Mouse (Mus musculus): ENCODE results near the gene Myh7. TPM values are rescaled to one million over a fixed set of nuclear protein-coding genes. Genes with fewer than 3 reads are reported as not detected.
A peak's percentile ranks its signal among the peaks of the same experiment; 100 is the strongest.
"Not testable (repeated sequence)": the region's sequence is repeated elsewhere in the genome, so short reads cannot be mapped to it uniquely, and the experiment has no call there.

Myh7 gene
- not detected in 2 replicates for total RNA-seq (2015)
- not detected in 2 replicates for total RNA-seq (2017)

DNA sequence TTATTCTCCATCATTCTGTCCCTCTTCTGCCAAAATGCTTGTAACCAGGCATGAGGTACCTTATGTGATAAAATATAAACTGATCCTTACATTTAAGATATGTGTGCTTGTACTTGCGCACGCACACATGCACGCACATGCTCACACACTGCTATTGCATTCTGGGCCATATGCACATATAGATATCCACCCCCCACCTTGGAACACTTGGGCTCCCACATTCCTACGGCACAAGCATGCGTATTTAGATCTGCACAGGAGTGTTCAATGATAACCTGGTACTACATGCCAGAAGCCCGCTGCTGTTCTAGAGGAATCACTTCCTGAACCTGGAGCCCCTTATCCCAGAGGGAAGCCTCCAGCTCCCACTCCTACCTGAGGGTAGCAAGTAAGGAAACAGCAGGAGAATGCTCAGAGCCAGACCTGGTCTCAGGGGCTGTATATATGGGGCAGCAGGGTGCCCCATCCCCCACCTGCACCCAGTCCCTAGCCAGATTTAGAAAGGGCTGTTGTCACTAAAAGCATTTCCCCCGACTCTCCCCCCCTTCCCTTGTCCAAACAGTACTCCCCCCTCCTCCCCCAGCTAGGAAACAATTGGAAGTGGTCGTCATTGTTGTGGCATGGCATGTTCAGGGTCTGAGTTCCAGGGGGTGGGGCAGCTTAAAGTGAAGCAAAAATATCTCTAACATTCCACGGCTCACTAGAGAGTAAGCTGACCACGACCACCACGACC, at the start of gene Myh7:
Gene Myh7 (minus strand): TSS at position 491 of the 733 bp plus-strand sequence.
- ATAC-seq (replicated peaks; ENCODE audit: poor library complexity): no peak

DNA sequence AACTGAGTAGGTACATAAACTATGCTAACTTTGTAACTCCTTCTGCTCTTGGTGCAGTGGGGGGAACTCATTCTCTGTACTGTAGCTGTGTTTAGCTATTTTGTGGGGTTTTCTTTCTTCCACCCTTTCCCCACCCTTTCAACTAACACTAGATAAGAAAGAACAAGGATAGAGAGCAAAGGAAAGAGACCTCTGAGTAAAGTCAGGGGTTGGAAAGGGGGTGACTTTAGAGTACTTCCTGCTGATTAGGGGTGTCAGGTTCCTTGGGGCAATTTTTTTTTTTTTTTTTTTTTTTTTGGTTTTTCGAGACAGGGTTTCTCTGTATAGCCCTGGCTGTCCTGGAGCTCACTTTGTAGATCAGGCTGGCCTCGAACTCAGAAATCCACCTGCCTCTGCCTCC, 49.3 kb upstream of the Myh7 start:
- not testable (repeated sequence) for ATAC-seq (replicated peaks; ENCODE audit: poor library complexity)

DNA sequence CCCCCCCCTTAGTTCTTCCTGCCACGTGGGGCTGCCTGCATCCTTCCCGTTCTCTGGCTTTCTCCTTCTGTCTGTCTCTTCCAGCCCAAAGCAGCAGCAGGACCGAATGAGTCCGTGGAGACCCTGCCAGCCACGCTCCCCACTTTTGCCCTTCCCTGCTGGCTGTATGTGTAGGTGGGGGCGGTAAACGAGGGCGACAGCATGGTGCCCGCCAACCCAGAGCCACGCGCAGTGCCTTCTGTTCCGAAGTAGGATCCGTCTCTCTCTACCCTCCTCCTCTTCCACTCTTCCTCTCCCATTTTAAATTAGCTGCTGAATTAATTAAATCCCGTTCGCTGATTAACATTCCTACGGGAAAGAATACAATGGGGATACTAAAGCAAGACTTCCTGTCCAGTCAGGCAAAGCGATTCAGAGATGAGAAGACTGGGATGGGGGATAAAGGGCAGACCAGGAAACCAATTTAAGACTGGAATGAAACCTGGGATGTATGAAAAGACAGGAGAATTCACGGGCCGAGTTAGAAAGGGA, 38.3 kb upstream of the Myh7 start:
- no peak for ATAC-seq (replicated peaks; ENCODE audit: poor library complexity)

DNA sequence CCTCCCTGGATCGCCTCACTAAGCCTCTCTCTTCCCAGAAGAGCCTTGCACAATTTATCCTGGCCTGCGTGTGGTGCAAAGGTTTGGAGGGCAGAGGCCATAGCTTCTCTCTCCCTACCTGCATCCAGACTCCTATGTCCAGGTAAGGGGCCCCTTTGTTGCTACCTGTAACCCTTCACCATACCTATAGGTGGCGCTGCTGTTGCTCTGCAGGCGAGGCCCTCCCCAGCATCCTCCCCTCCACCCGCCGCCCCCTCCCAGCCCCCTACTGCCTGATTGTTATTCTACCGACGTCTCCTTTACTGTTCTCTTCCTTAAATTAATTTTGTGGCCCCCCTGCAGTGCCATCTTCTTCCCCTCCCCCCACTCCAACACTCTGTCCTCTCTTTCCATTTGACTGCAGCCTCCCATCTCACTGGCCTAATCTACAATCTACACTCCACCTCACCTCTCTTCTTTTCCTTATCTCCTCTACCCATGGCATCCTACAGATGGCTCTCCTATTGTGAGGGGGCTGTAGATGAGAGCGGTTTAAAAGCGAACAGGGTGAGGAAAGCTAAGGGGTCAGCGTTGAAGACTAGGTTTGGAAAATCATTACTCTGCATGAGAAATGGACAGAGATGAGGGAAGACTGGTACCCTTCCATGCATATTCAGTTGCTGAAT, 34.7 kb upstream of the Myh7 start:
- peak; percentile 75 for ATAC-seq (replicated peaks; ENCODE audit: poor library complexity)

DNA sequence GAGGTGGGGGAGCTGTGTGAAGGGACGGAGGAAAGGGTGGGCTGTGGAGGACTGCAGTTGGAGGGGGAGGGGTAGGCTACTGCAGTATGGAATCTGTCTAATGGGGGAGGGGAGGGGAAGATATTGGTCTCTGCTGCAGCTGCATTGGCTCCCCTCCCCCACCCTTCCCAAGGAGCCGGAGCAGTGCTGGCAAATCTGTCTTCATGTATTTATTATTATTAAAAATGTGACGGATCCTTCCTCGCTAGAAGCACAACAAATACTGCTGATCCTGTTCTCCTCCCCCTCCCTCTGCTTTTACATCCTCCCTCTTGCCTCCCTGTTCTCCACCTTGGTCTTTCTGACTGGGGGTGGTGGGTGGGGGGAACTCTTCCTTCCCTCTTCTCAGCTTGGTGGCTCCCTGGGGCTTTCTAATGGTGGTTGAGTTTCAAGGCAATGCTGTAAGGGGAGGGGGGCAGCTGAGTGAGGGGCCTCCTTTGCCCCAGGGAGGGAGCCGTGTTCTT, 34.0 kb upstream of the Myh7 start:
- ATAC-seq (replicated peaks; ENCODE audit: poor library complexity): no peak

DNA sequence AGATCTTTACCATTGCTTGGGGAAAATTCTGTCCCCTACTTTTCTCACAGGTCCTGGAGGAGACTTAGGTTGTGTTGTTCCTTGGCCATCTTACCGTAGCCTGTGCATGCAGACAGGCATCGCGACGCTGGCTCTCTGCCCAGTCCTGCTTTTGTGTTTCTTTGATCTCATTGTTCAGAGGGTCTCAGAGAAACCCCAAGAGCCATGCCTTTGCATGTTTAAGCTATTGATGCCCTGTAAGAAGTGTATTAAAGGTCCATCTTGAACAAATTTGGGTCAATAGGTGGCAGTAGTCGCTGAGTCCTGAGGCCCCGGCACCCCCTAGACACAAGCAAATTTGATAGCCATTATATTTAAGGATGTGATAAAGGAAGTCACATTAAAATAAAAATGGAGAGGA, 33.2 kb upstream of the Myh7 start:
- ATAC-seq (replicated peaks; ENCODE audit: poor library complexity): no peak

DNA sequence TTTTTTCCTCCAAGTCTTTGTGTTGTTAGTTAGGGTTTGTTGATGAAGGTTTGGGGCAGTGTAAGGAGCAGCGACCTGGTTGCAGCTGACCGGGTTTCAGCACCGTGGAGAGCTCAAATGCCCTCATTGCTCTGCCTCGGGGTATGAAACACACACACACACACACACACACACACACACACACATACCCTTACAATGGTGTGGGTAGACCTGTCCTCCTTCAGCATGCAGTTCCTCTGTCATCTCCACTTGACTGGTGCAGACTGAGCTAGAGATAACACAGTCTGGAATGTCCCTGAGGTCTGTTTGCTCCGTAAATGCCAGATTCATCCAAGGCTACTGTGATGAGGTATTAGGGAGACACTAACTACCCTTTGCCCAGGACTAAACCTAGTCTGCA, 32.8 kb upstream of the Myh7 start:
- no peak for ATAC-seq (replicated peaks; ENCODE audit: poor library complexity)

DNA sequence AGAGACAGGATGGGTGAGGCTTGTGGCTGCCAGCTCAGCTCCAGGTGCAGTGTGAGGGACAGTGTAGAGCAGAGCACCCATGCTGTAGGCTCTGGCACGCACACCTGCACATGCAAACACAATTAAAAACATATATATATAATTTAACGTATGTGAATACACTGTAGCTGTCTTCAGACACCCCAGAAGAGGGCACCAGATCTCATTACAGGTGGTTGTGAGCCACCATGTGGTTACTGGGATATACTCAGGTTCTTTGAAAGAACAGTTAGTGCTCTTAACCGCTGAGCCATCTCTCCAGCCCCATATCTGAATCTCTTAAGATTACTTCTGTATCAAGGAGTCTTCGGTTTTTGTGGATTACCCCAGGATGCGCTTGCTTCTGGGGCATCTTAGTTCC, 31.1 kb upstream of the Myh7 start:
- ATAC-seq (replicated peaks; ENCODE audit: poor library complexity): no peak

DNA sequence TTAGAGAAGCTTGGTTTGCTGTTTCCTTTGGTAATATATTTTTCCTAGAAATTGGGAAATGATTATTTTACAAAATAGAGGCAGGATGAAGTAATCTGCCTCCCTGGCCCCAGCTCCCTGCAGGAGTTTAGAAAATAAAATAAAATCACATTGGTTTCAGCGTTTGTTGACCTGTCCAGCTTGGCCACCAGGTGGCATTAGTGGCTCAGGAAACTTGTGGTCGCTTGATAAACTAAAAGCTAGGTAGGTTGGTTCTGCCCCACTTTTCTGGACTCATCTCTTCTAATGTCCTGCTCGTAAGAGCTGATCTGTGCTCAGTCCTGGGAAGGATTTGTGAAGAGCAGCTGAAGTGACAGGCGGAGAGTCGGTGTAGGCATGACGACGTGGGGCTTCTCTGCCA, 29.8 kb upstream of the Myh7 start:
- ATAC-seq (replicated peaks; ENCODE audit: poor library complexity): peak; percentile 58; the same call in 1 of the 2 replicates

DNA sequence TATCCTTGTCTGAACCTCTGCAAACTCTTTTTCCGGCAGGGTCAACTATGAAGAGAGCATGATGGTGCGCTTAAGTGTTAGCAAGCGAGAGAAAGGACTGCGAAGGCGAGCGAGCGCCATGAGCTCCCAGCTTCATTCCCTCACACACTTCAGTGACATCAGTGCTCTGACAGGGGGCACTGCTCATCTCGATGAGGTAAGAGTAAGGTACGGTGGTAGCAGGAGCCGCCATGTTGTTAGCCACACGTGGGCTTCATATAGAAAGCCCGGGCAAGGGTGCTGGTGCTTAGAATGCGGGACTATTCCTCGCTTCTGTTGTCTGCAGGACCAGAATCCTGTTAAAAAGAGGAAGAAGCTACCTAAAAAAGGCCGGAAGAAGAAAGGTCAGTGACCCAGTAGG, 28.6 kb upstream of the Myh7 start:
- ATAC-seq (replicated peaks; ENCODE audit: poor library complexity): no peak

DNA sequence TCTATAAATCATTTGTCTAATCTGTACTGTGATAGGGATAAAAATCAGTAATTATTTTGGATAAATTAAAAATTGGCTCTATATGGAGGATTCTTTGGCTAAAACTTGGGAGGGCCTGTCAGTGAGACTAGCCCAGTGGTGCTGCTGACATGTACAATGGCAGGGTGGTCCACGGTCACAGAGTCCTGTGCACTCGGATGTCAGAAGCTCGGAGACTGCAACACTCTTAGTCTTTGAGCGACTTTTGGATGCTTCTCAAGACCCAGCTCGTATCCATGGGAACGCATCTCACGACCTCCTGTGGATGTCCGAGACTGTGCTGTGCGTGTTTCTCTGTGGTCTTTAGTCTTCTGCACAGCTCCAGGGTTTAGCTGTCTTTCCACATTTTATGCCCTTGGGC, 26.0 kb upstream of the Myh7 start:
- no peak for ATAC-seq (replicated peaks; ENCODE audit: poor library complexity)

DNA sequence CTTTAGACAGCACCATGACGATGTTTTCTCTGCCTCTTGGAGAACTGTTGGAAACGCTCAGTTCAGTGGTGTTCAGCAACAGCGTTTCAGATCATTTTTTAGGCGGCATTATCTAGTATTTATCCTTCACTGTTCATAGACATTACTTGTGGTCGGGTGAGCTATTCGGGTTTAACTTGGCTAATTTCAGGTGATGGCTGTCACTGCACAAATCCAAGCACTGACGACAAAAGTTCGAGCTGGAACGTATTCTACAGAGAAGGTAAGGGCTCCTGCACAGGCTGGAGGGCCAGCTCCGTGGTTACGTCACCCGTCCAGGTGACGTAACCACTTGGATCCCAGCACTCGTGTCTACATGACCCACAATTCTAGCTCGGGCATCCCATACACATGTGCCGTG, 22.4 kb upstream of the Myh7 start:
- ATAC-seq (replicated peaks; ENCODE audit: poor library complexity): no peak

DNA sequence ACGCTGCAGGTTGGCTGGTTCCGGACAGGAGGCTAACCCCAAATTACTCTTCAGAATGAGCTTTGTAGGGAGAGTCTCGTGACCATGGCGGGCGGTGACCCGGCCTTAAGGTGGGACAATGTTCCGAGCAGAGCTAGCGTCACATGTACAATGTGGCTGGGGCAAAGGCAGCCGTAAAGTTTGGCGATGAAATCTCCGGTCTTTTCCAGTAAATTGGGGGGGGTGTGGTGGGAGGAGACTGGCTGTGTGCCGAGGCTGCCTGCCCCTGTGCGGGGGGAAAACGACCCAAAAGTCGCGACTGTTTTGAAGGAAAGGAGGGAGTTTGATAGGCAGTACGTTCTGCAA, 21.3 kb upstream of the Myh7 start:
- no peak; the same call in 1 of the 2 replicates for ATAC-seq (replicated peaks; ENCODE audit: poor library complexity)

DNA sequence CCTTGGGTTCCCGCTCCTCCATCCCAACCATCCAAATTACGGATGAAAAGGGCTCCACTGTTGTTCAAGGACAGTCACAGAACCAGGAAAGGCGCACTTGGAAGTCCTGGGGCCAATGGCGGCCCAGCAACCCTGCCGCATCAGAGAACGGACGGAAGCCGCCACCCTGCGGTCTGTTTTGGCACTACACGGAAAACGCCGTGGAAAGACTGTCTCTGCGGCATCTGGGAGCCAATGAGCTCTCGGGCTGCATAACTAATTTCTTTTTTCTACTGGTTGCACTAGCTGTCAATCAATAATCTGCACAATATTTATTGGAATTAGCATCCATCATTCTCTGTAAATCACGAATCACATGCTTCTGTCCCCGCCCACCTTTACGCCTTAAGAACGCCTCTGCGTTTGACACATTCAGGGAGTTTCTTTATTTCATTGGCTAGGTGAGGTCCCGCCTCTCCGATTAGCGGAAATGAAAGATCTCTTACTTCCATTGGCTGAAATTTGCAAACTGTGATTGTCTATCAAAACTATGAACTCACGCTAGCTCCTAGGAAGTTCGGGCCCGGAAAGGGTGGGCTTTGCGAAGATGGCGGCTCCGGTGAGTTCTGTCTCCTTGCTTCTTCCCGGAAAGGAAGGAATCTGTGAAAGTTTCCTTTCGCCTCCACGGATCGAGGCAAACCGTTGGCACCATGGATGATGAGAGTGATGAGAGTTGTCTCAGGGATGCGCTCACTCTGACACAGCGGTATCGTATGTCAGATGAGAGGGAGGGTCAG, 20.8 kb upstream of the Myh7 start, which contains the start of gene Ngdn:
Gene Ngdn (plus strand): TSS at position 464 of the 776 bp plus-strand sequence.
- peak; percentile 91 for ATAC-seq (replicated peaks; ENCODE audit: poor library complexity)

DNA sequence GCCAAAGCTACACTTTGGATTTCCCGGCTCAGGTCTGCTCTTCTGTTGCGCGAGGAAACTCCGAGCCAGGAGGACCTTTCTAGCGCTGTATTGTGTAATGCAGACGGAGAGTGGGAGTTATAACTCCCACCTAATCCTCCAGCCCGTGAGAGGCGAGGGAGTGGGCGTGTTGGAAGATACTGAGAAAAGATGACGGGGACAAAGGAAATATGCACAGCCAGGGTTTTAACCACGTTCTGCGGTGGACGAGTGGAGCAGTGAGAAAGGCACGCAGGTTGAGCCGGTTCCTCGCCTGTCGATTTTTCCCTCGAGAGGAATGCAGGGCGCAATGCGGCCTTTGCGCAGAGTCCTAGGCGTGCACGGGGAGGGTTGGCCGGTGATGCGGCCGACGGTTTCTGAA, 20.2 kb upstream of the Myh7 start:
- peak; percentile 37 for ATAC-seq (replicated peaks; ENCODE audit: poor library complexity)

DNA sequence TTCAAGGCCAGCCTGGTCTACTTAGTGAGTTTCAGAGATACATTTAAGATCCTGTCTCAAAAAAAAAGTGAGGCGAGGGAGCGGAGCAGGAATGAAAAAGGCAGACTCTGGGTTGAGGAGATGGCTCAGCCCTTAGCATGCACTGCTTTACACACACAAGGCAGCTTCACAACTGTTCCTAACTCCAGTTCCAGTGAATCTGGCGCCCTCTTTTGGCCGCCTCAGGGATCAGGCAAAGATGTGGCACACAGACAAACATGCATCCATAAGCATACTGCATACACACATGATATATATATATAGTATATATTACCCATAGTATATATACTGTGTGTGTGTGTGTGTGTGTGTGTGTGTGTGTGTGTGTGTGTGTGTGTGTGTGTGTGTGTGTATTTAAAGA, 16.7 kb upstream of the Myh7 start:
- ATAC-seq (replicated peaks; ENCODE audit: poor library complexity): no peak

DNA sequence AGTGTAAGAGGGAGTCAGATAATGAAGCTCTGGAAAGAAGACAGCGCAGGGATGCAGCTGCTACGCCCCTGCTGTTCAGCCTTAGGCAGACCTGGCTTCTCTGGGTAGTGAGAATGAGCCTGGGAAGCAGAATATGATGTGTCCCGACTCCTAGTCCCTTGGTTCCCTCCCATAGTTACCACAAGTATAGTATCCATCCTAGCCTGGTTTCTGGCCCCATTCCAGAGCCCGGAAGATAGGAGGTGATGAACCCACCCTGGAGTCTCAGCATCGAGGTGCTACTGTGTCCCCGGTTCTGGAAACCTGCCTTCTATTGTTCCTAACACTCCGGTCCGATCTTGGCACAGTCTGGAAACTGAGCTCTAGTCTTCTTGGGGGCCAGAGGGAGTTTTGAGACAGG, 14.0 kb upstream of the Myh7 start:
- ATAC-seq (replicated peaks; ENCODE audit: poor library complexity): no peak

DNA sequence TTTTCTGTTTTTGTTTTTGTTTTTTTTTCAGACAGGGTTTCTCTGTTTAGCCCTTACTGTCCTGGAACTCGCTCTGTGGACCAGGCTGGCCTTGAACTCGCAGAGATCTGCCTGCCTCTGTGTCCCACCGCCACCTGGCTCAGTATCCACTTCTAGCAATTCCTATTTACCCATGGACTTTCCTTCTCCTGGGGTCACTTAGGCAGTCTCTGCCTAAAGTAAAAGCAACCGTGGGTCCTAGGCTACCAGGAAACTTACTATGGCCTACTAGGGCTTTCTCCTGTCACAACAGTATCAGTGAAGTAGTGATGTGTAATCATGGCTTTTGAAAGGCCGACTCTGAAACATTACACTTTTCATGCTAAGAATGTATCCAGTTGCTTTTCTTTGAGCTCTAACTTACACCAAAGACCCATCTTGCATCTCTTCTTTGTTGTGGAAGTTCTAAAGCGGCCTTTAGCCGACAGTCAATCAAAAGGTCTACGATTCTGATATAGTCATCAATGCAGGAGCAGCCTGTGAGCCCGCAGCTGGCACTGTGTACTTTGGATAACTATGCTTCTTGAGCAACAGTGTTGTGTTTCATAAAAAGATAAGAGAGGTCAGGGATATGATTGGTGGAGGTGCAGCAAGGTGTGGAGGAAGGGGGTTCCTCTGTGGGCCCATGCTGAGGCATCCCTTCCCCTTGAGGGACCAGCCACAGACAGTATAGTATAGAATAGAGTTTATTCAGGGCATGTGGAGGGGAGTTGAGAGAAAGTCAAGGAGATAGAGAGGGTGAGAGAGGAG, 12.9 kb upstream of the Myh7 start:
- ATAC-seq (replicated peaks; ENCODE audit: poor library complexity): no peak

DNA sequence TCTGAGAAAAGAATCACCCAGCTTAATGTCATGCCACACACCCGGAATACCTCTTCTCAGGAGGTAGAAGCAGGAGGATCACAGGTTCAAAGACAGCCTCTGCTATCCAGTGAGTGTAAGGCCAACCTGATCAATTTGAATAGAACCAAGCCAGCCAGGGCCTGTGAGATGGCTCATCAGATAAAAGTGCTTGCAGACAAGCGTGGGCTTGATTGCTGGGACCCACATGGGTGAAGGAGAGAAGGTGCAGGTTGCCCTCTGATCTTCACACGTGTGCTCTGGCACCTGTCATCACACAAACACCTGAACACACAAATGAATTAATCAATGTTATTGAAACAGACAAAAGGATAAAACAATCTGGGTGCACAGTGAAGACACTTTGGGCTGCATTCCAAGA, 12.1 kb upstream of the Myh7 start:
- no peak for ATAC-seq (replicated peaks; ENCODE audit: poor library complexity)

DNA sequence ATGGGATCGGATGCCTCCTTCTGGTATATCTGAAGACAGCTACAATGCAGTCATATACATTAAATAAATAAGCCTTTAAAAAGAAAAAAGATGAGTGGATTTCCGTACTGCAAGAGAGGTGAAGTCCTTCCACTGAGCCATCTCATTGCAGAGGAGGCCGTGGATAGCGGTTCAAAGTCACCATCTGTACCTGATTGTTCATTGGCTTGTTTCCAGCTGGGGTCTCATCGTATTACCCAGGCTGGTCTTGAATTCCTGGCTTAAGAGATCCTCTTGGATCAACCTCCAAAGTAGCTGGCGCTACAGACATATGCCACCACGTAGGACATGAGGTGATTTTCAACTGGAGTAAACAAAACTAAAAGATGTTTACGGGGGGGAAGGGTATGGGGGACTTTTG, 11.5 kb upstream of the Myh7 start:
- no peak for ATAC-seq (replicated peaks; ENCODE audit: poor library complexity)

DNA sequence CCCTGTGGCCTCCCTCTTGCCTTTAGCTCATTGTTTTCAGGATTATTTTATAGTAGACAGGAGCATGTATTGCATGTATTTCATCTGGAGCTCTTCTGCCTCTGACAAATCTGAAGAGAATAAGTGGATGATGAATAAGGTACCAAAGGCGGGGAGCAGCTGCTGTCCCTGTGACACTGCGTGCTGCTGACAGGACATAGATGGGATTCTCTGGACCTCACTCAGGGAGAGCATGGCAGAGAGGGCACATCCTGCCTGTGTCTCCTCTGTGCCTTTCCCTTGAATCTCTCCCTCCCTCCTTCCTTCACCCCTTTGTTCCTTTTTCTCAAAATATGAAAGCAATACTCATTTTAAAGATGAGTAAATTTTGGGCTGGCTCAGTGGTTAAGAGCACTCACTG, 11.1 kb upstream of the Myh7 start:
- no peak for ATAC-seq (replicated peaks; ENCODE audit: poor library complexity)
